Mouse (Mus musculus) kidney, embryonic 14.5 days (tissue): ENCODE results near the gene Hist2h2aa2. TPM values are rescaled to one million over a fixed set of nuclear protein-coding genes. Genes with fewer than 3 reads are reported as not detected.

Source experiments
- ATAC-seq: fragments of 200-750 bp; cut with Nextera tagmentation; 2 replicates; pipeline ENCODE4 v1.8.0; 2017; ENCODE audit warnings: moderate number of reproducible peaks, mild to moderate bottlenecking, moderate TSS enrichment, moderate library complexity; ENCODE audit not compliant: low FRiP score, low TSS enrichment
- H3K27ac ChIP-seq: fragments of 300-500 bp; sonication (generic); 2 replicates; pipeline ENCODE4 v1.5.1; 2014; ENCODE audit warnings: low read depth, mild to moderate bottlenecking, low read length, moderate library complexity, mixed read lengths
- H3K27me3 ChIP-seq: fragments of 300-500 bp; sonication (generic); 2 replicates; pipeline ENCODE4 v1.6.1; 2014; ENCODE audit warnings: mild to moderate bottlenecking, low read length; ENCODE audit not compliant: control insufficient read depth, insufficient read depth
- H3K36me3 ChIP-seq: fragments of 300-500 bp; sonication (generic); 2 replicates; pipeline ENCODE4 v1.6.1; 2014; ENCODE audit warnings: low read length, mixed read lengths; ENCODE audit not compliant: control insufficient read depth, insufficient read depth
- H3K4me1 ChIP-seq: fragments of 300-500 bp; sonication (generic); 2 replicates; pipeline ENCODE4 v1.6.1; 2014; ENCODE audit warnings: low read length, mixed read lengths; ENCODE audit not compliant: control insufficient read depth, insufficient read depth
- H3K4me2 ChIP-seq: fragments of 300-500 bp; sonication (generic); replicated peaks from 2 replicates; pipeline ENCODE4 v1.6.1; 2014; ENCODE audit warnings: low read depth, mild to moderate bottlenecking, low read length
- H3K4me3 ChIP-seq: fragments of 300-500 bp; sonication (generic); 2 replicates; pipeline ENCODE4 v1.5.1; 2014; ENCODE audit warnings: mild to moderate bottlenecking, low read length
- H3K9ac ChIP-seq: fragments of 300-500 bp; sonication (generic); 2 replicates; pipeline ENCODE4 v1.6.1; 2014; ENCODE audit warnings: low read depth, mild to moderate bottlenecking, low read length, moderate library complexity
- H3K9me3 ChIP-seq: fragments of 300-500 bp; sonication (generic); 2 replicates; pipeline ENCODE4 v1.6.1; 2016; ENCODE audit warnings: low read length; ENCODE audit not compliant: control insufficient read depth
- WGBS: fragments of 180-500 bp; shearing (Covaris S2); extraction: QIAGEN DNeasy Blood & Tissue Kit; methylation state at CpG from one replicate; pipeline ENCODE4 v1.1.7; 2014; 5-methylcytosine and 5-hydroxymethylcytosine counted together
- polyA plus RNA-seq: library from polyadenylated mRNA; unstranded; fragments of >200 nt; fragmentation: Nextera tagmentation; extraction: Ambion mirVana; gene quantifications from 2 replicates; pipeline ENCODE4 v1.2.1, GENCODE M21; 2014

Hist2h2aa2 gene
- polyA plus RNA-seq, 1 experiment from 2014 or later, result 33.3 TPM

DNA sequence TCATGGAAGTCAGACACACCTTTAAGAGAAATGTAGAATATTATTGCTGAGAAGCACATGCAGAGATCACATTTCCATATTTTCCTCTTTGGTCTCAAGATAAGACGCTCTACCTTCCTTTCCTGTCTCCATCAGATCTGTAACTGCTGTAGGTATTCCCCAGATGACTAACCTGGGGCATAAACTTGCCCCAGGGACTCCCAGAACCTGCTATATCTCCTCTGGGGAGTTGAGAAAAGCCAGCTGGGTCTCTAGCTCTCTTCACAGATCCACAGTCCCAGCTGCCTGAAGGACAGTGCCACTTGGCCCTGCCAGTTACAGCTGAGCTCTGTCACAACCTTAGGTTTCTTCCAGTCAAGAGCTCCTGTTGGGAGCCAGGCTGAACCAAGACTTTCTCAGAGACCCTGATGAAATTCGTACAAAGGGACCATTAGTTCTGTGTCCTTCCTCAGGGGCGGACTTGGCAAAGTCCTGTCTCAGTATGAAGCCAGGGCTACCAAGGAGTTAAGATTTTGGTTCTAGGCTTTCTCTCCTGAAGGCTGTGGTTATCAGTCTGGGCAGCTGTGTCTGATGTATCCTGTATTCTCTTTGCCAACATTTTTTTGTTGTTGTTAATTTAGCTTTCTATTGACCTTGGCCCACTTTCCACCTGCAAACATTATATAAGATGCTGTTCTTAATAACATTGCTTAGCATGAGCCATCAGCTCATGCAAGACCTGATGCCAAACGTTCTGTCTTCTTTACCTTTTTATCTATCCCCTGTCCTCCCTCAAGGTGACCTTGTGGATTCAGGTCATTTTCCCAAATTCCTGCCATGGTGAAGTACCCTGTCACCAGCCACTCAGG is 8.9 kb downstream of the Hist2h2aa2 start:
- no peak for ATAC-seq
- Histone ChIP-seq H3K4me1 (no peaks in the 10 kb centered on the region; the same call in 1 of the 2 replicates), H3K4me2 (no peak overlapping the region), H3K27me3 (no peaks in the 10 kb centered on the region), H3K4me3 (no peak overlapping the region), H3K27ac (no peak overlapping the region), H3K9me3 (no peaks in the 10 kb centered on the region), H3K9ac (no peak overlapping the region), H3K36me3 (no peaks in the 10 kb centered on the region)
- WGBS, result 77% methylated on average over 4 of the region's 4 CpGs

DNA sequence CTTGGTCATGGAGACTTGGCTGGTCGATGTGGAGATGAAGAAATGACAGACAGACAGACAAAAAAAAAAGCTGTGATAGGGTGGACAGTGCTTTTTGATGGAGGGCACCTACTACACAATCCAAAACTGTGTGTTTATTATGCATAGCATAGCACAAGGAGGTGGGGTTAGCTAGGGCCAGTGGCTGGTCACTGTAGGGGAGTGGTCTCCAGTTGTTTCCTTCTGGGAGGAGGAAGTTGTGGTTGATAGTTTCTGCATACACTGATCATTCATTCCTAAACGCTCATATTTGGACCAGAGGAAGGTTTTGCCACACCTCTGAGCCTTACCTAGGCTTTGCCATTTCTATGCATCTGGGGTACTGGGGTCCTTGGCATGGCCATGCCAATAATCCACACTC is 9.7 kb downstream of the Hist2h2aa2 start:
- no peak overlapping the region for H3K9ac ChIP-seq
- H3K4me3 ChIP-seq, result no peak overlapping the region
- H3K9me3 ChIP-seq, result no peaks in the 10 kb centered on the region
- no peaks in the 10 kb centered on the region for H3K27me3 ChIP-seq
- no peak overlapping the region for H3K27ac ChIP-seq
- peaks cover 3% of the 10 kb centered on the region for H3K4me1 ChIP-seq
- H3K36me3 ChIP-seq, result no peaks in the 10 kb centered on the region
- ATAC-seq, result no peak
- H3K4me2 ChIP-seq, result no peak overlapping the region
- 74% methylated on average over 2 of the region's 2 CpGs for WGBS

GRCm38 (mm10) chr3:96228828-96229227 is 11.2 kb downstream of the Hist2h2aa2 start:
- H3K27me3 ChIP-seq, result no peaks in the 10 kb centered on the region
- no peak for ATAC-seq
- H3K27ac ChIP-seq, result no peak overlapping the region
- WGBS, result 76% methylated on average over 2 of the region's 2 CpGs
- H3K4me3 ChIP-seq, result no peak overlapping the region
- H3K4me2 ChIP-seq, result no peak overlapping the region
- peaks cover 15% of the 10 kb centered on the region for H3K4me1 ChIP-seq
- H3K36me3 ChIP-seq, result no peaks in the 10 kb centered on the region
- H3K9me3 ChIP-seq, result no peaks in the 10 kb centered on the region
- no peak overlapping the region for H3K9ac ChIP-seq

DNA sequence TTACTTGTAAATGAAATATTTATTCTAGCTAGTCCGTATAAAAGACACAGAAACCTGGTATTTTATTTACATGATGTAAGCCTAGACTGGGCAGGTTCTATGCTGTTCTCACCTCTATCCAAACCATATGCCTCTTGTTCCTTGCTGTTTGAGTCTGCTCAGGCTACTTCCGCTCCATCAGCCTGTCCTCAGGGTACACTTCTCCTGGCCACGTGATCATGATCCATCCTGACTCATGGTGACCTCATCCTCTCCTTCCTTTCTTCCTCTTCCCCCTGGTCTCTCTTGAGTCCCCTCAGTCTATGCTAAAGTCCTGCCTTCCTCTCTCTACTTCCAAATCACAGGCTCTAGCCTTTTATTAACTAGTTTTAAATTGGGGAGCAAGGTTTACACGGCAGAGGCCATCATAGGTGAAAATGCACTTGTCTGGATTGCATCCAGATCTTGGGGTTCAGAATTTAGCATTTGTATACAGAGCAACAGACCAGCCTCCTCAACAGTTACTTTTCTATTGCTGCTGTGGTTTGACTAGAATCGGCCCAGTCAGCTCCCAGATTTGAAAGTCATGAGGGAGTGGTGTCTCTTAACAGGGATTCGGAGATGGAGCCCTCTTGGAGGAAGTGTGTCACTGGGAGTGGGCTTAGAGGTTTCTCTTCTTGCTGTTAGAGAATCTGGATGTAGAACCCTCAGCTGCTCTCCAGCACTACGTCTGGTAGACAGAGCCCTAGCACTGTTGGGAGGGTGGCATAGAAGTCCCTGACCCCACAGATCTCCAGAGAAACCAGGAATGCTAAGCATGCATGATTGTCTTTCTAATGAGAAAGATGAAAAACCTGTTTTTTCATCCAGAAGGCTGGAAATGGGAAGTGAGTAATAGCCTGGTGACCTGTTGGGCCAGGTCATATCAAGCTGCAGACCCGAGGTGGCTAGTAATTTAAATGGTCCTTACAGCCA is 13.1 kb downstream of the Hist2h2aa2 start:
- Histone ChIP-seq H3K27me3 (no peaks in the 10 kb centered on the region), H3K4me3 (no peak overlapping the region), H3K4me1 (peaks cover 28% of the 10 kb centered on the region), H3K36me3 (no peaks in the 10 kb centered on the region), H3K27ac (no peak overlapping the region), H3K9me3 (no peaks in the 10 kb centered on the region), H3K9ac (no peak overlapping the region), H3K4me2 (no peak overlapping the region)
- 63% methylated on average over 8 of the region's 8 CpGs for WGBS
- ATAC-seq, result no peak

DNA sequence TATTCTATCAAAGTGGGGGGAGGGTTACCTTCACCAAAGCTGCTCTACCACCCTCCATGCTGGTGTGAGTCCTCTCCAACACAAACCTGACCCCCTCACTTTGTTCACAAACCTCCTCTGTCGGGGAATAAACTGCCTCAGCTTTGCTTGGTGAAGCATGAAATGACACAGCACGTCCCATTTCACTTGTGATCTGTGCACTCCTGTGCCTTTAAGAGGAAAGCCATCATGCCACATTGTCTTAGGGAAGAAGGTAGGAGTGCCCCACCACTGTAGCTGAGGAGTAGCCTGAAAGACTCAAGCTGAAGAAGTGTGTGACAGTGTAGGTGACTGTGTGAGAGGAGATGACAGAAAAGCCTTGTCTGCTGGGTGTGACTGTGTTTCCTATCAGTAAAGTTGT is 14.7 kb downstream of the Hist2h2aa2 start:
- ATAC-seq, result no peak
- 11% methylated on average over 2 of the region's 2 CpGs for WGBS
- Histone ChIP-seq H3K9ac (no peak overlapping the region), H3K4me2 (no peak overlapping the region), H3K4me1 (peaks cover 32% of the 10 kb centered on the region), H3K36me3 (no peaks in the 10 kb centered on the region), H3K27ac (no peak overlapping the region), H3K4me3 (no peak overlapping the region), H3K27me3 (no peaks in the 10 kb centered on the region), H3K9me3 (no peaks in the 10 kb centered on the region)

- WGBS, result 91% methylated on average over 4 of the region's 4 CpGs
- H3K36me3 ChIP-seq, result no peaks in the 10 kb centered on the region
- peak overlapping the region; percentile 8; the same call in 1 of the 2 replicates for H3K4me3 ChIP-seq
- H3K27ac ChIP-seq, result no peak overlapping the region
- no peaks in the 10 kb centered on the region for H3K9me3 ChIP-seq
- peak overlapping the region; percentile 82 for H3K4me2 ChIP-seq
- no peaks in the 10 kb centered on the region for H3K27me3 ChIP-seq
- peaks cover 35% of the 10 kb centered on the region for H3K4me1 ChIP-seq
- H3K9ac ChIP-seq, result no peak overlapping the region
- ATAC-seq, result no peak
These were observed 17.3 kb downstream of the Hist2h2aa2 start for GRCm38 (mm10) chr3:96222774-96223173.

GRCm38 (mm10) chr3:96221640-96222038 is 18.4 kb downstream of the Hist2h2aa2 start:
- Histone ChIP-seq H3K4me1 (peaks cover 35% of the 10 kb centered on the region), H3K9ac (peak overlapping the region; percentile 93), H3K27ac (peak overlapping the region; percentile 100), H3K4me2 (peak overlapping the region; percentile 82), H3K4me3 (peak overlapping the region; percentile 65), H3K27me3 (no peaks in the 10 kb centered on the region), H3K36me3 (no peaks in the 10 kb centered on the region), H3K9me3 (no peaks in the 10 kb centered on the region)
- 13% methylated on average over 9 of the region's 9 CpGs for WGBS
- no peak for ATAC-seq

- WGBS, result under 1% methylated on average over 43 of the region's 43 CpGs
- peak; percentile 93 for ATAC-seq
- H3K27ac ChIP-seq, result peak within 1 kb of the TSS; percentile 100
- peak within 1 kb of the TSS; percentile 65 for H3K4me3 ChIP-seq
- H3K36me3 ChIP-seq, result no peaks in the 10 kb centered on the region
- H3K9ac ChIP-seq, result peak within 1 kb of the TSS; percentile 93
- H3K4me2 ChIP-seq, result peak within 1 kb of the TSS; percentile 82
- no peaks in the 10 kb centered on the region for H3K9me3 ChIP-seq
- H3K27me3 ChIP-seq, result no peaks in the 10 kb centered on the region
- peaks cover 35% of the 10 kb centered on the region for H3K4me1 ChIP-seq
These were observed 19.1 kb downstream of the Hist2h2aa2 start, which contains the start of the genes Hist2h2ac and Hist2h2be for GRCm38 (mm10) chr3:96220765-96221639. TSS of gene Hist2h2ac (minus strand) at chr3:96220880. TSS of gene Hist2h2be (plus strand) at chr3:96221119.
